Mouse (Mus musculus) liver, postnatal 0 days (tissue): Measurements from ENCODE around the gene Pcna.

ENCODE experiments used
- CTCF ChIP-seq: sonication (generic); IDR thresholded peaks from 2 replicates; pipeline ENCODE4 v1.5.1; 2016; ENCODE audit warnings: antibody characterized with exemption, low read depth
- EP300 ChIP-seq: IDR thresholded peaks from 2 replicates; pipeline ENCODE4 v1.6.1; 2016; ENCODE audit warnings: antibody characterized with exemption, low read depth, mild to moderate bottlenecking

- no peak for TF ChIP-seq CTCF
- TF ChIP-seq EP300, result no peak
These were observed 46.7 kb downstream of the Pcna start for GRCm38 (mm10) chr2:132206316-132206881.
